Mouse (Mus musculus) lung, embryonic 14.5 days (tissue): Measurements from ENCODE around the gene A030005K14Rik. TPM values are rescaled to one million over a fixed set of nuclear protein-coding genes. Genes with fewer than 3 reads are reported as not detected.

ENCODE experiments used
- ATAC-seq: fragments of 200-750 bp; cut with Nextera tagmentation; 2 replicates; pipeline ENCODE4 v1.8.0; 2017; ENCODE audit warnings: mild to moderate bottlenecking, moderate TSS enrichment, moderate library complexity; ENCODE audit not compliant: insufficient read depth
- DNase-seq: peaks from one replicate; pipeline ENCODE4 v3.0.0-alpha.2; 2015
- H3K27ac ChIP-seq: fragments of 300-500 bp; sonication (generic); 2 replicates; pipeline ENCODE4 v1.5.1; 2014; ENCODE audit warnings: low read depth, mild to moderate bottlenecking, moderate library complexity
- H3K27me3 ChIP-seq: fragments of 300-500 bp; sonication (generic); 2 replicates; pipeline ENCODE4 v1.6.1; 2014; ENCODE audit warnings: low read length, control low read depth; ENCODE audit not compliant: insufficient read depth
- H3K36me3 ChIP-seq: fragments of 300-500 bp; sonication (generic); 2 replicates; pipeline ENCODE4 v1.6.1; 2014; ENCODE audit warnings: control low read depth; ENCODE audit not compliant: insufficient read depth
- H3K4me1 ChIP-seq: fragments of 300-500 bp; sonication (generic); 2 replicates; pipeline ENCODE4 v1.6.1; 2014; ENCODE audit warnings: antibody characterized with exemption, control low read depth; ENCODE audit not compliant: insufficient read depth
- H3K4me2 ChIP-seq: fragments of 300-500 bp; sonication (generic); 2 replicates; pipeline ENCODE4 v1.6.1; 2014; ENCODE audit warnings: mild to moderate bottlenecking
- H3K4me3 ChIP-seq: fragments of 300-500 bp; sonication (generic); 2 replicates; pipeline ENCODE4 v1.5.1; 2014; ENCODE audit warnings: low read depth, low read length
- H3K9ac ChIP-seq: fragments of 300-500 bp; sonication (generic); 2 replicates; pipeline ENCODE4 v1.6.1; 2014
- H3K9me3 ChIP-seq: fragments of 300-500 bp; sonication (generic); 2 replicates; pipeline ENCODE4 v1.6.1; 2016; ENCODE audit warnings: low read depth, low read length, control low read depth
- CTCF ChIP-seq: IDR thresholded peaks from 2 replicates; pipeline ENCODE4 v1.5.1; 2016; ENCODE audit warnings: antibody characterized with exemption, low read depth
- whole genome bisulfite sequencing: fragments of 180-500 bp; shearing (Covaris S2); extraction: QIAGEN DNeasy Blood & Tissue Kit; methylation state at CpG from one replicate; pipeline ENCODE4 v1.1.7; 2014; 5-methylcytosine and 5-hydroxymethylcytosine counted together
- polyA plus RNA-seq: library from polyadenylated mRNA; unstranded; fragments of >200 nt; fragmentation: Nextera tagmentation; extraction: Ambion mirVana; gene quantifications from 2 replicates; pipeline ENCODE4 v1.2.1, GENCODE M21; 2014

Gene A030005K14Rik
- polyA plus RNA-seq, 1 experiment from 2014 or later, result not detected

DNA sequence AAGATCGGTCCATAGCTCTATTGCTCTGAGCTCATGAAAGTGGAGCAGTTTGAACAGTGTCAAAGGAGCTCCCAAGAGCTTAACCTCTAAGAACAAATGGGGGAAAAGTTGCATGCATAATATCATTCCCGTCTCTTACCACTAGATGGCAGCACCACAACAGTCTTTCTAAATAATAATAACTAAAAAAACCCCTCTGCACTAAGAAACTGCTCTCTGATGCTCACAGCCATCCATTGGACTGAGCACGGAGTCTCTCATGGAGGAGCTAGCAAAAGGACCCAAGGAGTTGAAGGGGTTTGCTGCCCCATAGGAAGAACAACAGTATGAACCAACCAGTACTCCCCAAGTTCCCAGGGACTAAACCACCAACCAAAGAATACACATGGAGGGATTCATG, 5.7 kb upstream of the A030005K14Rik start:
- peak; percentile 66 for TF ChIP-seq CTCF
- no peaks in the 10 kb centered on the region for H3K4me1 ChIP-seq
- no peak overlapping the region for H3K9ac ChIP-seq
- no peak overlapping the region for H3K4me2 ChIP-seq
- H3K27me3 ChIP-seq, result no peaks in the 10 kb centered on the region
- no peak overlapping the region for H3K27ac ChIP-seq
- ATAC-seq (no peak), DNase-seq (peak; percentile 83)
- no peaks in the 10 kb centered on the region for H3K36me3 ChIP-seq
- H3K9me3 ChIP-seq, result no peaks in the 10 kb centered on the region
- WGBS, result 21% methylated on average over 3 of the region's 3 CpGs
- H3K4me3 ChIP-seq, result no peak overlapping the region

GRCm38 (mm10) chr1:83060643-83061042, 1.5 kb upstream of the A030005K14Rik start, which contains the start of gene Krtap28-13:
TSS of gene Krtap28-13 (plus strand) at chr1:83060930.
- Histone ChIP-seq H3K27ac (no peak within 1 kb of the TSS), H3K27me3 (no peaks in the 10 kb centered on the region), H3K4me1 (no peaks in the 10 kb centered on the region), H3K36me3 (no peaks in the 10 kb centered on the region), H3K9ac (no peak within 1 kb of the TSS), H3K4me2 (no peak within 1 kb of the TSS), H3K9me3 (no peaks in the 10 kb centered on the region), H3K4me3 (no peak within 1 kb of the TSS)
- DNase-seq (no peak), ATAC-seq (no peak)
- TF ChIP-seq CTCF, result no peak
- WGBS, result 88% methylated on average over 4 of the region's 4 CpGs

- Histone ChIP-seq H3K9me3 (no peaks in the 10 kb centered on the region), H3K4me1 (no peaks in the 10 kb centered on the region), H3K4me3 (no peak overlapping the region), H3K9ac (no peak overlapping the region), H3K4me2 (no peak overlapping the region), H3K27me3 (no peaks in the 10 kb centered on the region), H3K27ac (no peak overlapping the region), H3K36me3 (no peaks in the 10 kb centered on the region)
- WGBS, result 33% methylated on average over 1 of the region's 1 CpGs
- no peak for DNase-seq
- no peak for ATAC-seq
- no peak for TF ChIP-seq CTCF
Observed at GRCm38 (mm10) chr1:83058481-83058880, 697 bp downstream of the A030005K14Rik start.

DNA sequence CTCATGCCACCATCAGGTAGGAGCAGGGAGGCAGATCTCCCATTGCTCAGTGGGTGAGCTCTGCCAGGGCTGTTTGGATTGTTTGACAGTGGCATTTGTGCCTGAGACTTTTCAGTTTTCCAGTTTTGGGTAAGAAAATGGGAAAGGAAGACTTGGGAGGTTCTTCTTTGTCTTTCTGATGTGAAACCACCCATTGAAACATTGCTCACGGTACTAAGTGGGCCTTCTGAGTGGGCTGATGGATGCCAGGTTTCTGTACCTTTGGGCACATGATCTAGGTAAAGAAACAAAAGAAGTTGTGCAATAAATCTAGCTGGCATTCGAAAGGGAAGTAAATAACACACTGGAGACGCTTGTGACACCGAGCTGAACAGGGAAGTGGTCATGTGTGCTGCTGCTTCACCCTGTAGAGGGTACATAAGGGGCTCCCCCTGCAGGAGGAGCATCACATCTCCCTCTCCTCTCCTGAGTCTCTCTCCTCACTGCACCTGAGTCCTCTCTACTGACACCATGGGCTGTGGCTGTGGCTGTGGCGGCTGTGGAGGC, 14.2 kb downstream of the A030005K14Rik start, which contains the start of gene Gm47969:
Gene Gm47969, plus strand, starts transcription at position 51 of the 546 bp plus-strand sequence.
- no peaks in the 10 kb centered on the region for H3K36me3 ChIP-seq
- TF ChIP-seq CTCF, result no peak
- no peaks in the 10 kb centered on the region for H3K27me3 ChIP-seq
- H3K9ac ChIP-seq, result no peak within 1 kb of the TSS
- H3K4me2 ChIP-seq, result no peak within 1 kb of the TSS
- ATAC-seq (no peak), DNase-seq (no peak)
- no peak within 1 kb of the TSS for H3K27ac ChIP-seq
- 77% methylated on average over 5 of the region's 5 CpGs for WGBS
- H3K9me3 ChIP-seq, result no peaks in the 10 kb centered on the region
- H3K4me1 ChIP-seq, result no peaks in the 10 kb centered on the region
- no peak within 1 kb of the TSS for H3K4me3 ChIP-seq

DNA sequence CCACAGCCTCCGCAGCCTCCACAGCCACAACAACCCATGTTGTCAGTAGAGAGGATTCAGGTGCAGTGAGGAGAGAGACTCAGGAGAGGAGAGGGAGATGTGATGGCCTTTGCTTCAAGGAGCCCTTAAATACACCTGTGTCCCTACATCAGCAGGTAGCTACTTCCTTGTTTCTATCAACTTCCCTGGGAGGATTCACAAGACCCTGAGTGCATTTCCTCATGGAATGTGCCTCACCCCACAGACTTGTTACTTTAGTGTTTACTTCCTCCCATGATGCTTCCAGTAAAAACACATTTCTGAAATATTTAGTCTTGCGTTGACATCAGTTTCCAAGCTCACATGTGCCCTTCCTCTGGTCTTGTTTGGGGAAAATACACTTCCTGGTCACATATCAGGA, 16.8 kb downstream of the A030005K14Rik start, which contains the start of gene Krtap28-10:
Gene Krtap28-10, minus strand, starts transcription at position 101 of the 400 bp plus-strand sequence.
- no peak within 1 kb of the TSS for H3K9ac ChIP-seq
- no peak within 1 kb of the TSS for H3K4me2 ChIP-seq
- H3K36me3 ChIP-seq, result no peaks in the 10 kb centered on the region
- no peaks in the 10 kb centered on the region for H3K4me1 ChIP-seq
- no peak within 1 kb of the TSS for H3K4me3 ChIP-seq
- DNase-seq, result no peak
- ATAC-seq, result no peak
- 84% methylated on average over 2 of the region's 2 CpGs for WGBS
- H3K27me3 ChIP-seq, result no peaks in the 10 kb centered on the region
- TF ChIP-seq CTCF, result no peak
- H3K9me3 ChIP-seq, result no peaks in the 10 kb centered on the region
- H3K27ac ChIP-seq, result no peak within 1 kb of the TSS

DNA sequence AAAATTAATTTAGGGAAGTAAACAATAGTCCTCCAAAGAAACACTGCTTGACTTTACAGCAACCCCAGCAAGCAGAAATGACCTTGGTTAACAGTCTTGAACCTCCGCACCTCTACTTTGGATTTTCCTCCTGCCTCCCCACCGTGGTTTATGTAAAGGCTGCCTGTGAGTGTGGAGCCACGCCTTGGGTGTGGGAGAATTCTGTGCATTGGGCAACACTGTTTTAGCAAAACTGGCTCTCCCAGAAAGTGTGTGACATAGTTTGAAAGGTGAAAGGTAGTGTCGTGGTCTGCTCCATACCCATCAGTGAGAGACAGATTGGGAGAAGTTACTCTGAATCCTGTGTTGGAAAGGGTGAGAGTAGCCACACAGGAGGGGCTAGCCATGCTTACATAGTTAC, 20.1 kb downstream of the A030005K14Rik start:
- ATAC-seq (no peak), DNase-seq (peak; percentile 6)
- H3K9ac ChIP-seq, result no peak overlapping the region
- H3K36me3 ChIP-seq, result no peaks in the 10 kb centered on the region
- no peaks in the 10 kb centered on the region for H3K9me3 ChIP-seq
- H3K4me3 ChIP-seq, result no peak overlapping the region
- TF ChIP-seq CTCF, result no peak
- no peak overlapping the region for H3K27ac ChIP-seq
- no peaks in the 10 kb centered on the region for H3K27me3 ChIP-seq
- 77% methylated on average over 4 of the region's 4 CpGs for WGBS
- no peaks in the 10 kb centered on the region for H3K4me1 ChIP-seq
- H3K4me2 ChIP-seq, result no peak overlapping the region

DNA sequence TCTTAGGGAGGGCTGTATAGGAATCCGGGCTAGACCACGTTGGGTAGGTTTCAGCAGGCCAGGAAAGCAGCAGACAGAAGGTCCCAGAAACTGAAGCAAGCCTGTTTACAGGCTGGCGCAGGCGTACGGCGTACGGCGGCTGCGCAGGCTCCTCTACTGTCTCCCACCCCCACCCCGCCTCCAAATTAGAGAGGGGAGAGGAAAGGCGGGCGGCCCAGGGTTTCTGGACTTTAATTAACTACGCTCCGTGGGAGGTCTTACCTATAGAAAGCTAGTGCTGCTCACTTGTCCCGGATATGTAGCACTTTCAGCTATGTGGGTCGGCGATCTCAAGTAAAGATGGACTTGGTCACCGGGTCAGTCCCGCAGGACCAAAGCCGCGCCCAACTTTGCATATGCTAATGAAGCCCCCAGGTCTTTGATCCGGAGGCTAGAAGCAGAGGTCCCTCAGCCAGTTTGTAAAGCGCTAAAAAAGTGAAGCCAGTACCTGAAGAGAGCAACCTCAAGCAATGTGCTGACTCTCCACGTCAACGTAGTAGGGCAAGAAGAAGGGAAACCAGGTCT, 21.0 kb downstream of the A030005K14Rik start, which contains the start of gene Slc19a3:
Gene Slc19a3, minus strand, starts transcription at position 340 of the 564 bp plus-strand sequence.
- ATAC-seq (peak; percentile 97), DNase-seq (peak; percentile 80)
- Histone ChIP-seq H3K4me2 (peak within 1 kb of the TSS; percentile 73), H3K9ac (peak within 1 kb of the TSS; percentile 59), H3K4me3 (peak within 1 kb of the TSS; percentile 48), H3K9me3 (no peaks in the 10 kb centered on the region), H3K27me3 (no peaks in the 10 kb centered on the region), H3K36me3 (no peaks in the 10 kb centered on the region), H3K4me1 (no peaks in the 10 kb centered on the region), H3K27ac (no peak within 1 kb of the TSS)
- TF ChIP-seq CTCF, result no peak
- WGBS, result 1% methylated on average over 25 of the region's 25 CpGs
